Mouse (Mus musculus): ENCODE measurements at regions not wholly inside any gene's neighbourhood (a gene's known extent, or its start where the extent isn't known, plus 50 kb on each side); places are given as distances from the start of the nearest gene placed in this dataset.
A peak's percentile ranks its signal among the peaks of the same experiment; 100 is the strongest.

DNA sequence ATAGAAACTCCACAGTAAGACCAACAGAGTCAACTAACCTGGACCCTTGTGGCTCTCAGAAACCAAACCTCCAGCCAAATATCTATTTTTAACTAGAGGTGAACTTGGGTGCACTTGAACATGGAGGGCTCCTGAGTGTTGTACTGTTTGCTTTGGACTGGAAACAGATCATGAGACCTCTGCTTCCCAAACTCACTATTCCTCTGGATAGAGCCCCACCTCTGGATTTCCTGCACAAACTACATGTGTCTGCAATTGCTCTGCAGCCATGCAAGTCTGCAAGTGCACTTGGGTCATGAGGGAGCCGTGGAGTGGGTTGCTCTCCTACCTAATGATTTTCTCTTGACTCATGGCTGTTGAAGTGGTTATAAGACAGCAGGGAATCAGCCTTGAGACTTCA is 759.9 kb upstream of the Fam160b2 start:
- DNase-seq, result no peak

DNA sequence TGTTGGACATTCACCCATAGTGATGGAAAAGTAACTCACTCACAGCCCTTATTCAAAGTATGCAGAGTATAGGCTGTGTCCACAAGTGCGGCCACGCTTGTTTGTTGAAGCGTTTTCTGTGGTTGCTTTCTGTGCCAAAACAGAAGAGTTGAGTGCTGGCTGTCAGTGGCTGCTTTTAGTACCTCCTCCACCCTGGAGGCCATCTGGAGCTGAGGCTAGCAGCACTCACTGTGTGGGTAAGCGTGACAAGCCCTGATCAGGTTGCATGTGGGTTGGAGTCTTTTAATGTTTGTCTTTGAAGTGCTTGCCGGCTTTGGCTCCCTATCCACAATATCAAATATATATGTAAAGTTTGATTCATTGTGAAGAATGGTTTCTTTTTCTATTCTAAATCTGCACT is 738.6 kb upstream of the Fam160b2 start:
- peak; percentile 64 to 66 for DNase-seq

DNA sequence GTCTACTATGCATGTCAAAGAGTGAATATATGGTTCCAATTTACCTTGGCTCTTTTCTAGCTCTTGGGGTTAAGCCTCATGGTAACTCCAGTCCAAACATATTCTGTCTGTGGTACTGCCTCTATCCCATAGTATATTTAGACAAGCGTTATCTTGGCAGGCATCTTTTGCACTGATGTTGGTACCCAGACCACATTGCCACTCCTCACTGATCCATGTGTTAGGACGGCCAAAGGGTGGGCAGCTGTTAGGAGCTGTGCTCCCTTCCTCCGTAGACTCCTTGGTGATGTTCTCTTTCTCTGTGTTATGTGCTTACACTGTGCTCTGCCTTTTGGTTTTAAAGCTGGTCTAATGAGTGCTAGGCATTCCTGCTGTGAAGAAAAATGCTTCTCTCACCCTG is 737.3 kb upstream of the Fam160b2 start:
- DNase-seq, result no peak

DNA sequence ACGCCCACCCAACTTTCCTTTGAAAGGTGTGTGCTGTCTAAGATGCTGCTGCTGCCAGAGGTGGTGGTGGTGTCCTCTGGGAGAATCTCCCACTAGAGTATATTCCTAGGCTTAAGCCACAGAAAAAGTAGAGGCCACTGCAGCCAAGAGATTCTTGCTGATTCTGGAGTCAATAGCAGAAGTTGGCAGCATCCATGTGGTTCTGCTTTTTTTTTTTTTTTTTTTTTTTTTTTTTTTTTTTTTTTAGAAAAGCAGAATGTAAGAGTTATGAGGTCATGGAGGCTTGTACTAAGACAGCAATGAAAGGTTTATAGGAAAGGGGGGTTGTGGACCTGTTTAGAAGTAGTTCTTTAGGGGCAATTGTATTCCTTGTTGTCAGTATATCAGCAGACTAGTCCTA is 734.4 kb upstream of the Fam160b2 start:
- no peak for DNase-seq

DNA sequence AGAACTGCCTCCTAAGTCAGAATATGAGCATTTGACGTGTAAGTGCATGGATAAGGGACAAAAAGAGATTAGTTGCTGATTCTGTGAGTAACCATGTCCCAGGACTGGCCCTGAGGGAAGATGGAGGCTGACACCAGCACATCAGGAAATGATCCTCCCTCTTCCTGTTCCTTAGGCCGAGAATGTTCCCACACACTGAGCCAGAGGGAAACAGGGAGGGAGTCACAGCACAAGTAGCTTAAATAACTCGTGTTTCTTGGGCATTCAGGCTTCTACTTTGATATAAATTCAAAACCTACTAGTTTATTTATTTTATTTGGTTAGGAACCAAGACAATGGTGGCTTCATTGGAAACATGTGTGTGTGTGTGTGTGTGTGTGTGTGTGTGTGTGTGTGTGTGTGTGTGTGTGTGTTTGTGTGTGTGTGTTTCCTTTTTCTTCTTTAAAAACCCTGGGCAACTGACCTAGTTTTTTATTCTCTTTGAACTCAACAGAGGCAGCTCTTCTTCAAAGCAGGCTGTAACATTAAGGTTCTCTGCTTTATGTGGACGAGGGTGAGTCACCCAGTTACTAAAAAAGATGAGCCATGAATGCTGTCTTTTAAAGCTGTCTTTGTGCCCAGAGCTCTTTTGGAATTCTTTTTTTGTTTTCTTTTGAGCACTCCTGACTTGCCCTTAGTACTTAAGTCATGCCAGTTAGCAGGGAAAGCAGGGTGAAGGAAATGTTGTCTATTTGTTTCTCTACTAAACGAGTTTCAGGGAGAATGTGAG is 730.4 kb upstream of the Fam160b2 start:
- no peak for DNase-seq

DNA sequence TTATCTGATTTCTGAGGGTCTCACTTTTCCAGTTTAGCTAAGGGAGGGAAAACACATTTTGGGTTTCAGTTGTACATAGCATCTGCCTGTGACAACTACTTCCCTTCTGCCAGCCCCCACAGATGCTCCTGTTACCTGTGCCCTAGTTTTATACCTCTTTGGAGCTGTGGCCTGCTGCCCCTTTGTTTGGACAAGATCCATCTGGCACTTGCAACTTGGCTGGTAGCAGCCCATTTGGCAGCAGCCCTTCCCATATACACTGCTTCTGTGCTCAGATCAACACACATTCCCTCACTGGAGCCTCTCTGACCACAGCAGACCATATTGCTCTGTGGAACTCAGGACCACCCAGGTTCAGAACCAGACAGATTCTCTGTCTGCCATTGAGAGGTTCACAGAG is 728.0 kb upstream of the Fam160b2 start:
- no peak for DNase-seq

DNA sequence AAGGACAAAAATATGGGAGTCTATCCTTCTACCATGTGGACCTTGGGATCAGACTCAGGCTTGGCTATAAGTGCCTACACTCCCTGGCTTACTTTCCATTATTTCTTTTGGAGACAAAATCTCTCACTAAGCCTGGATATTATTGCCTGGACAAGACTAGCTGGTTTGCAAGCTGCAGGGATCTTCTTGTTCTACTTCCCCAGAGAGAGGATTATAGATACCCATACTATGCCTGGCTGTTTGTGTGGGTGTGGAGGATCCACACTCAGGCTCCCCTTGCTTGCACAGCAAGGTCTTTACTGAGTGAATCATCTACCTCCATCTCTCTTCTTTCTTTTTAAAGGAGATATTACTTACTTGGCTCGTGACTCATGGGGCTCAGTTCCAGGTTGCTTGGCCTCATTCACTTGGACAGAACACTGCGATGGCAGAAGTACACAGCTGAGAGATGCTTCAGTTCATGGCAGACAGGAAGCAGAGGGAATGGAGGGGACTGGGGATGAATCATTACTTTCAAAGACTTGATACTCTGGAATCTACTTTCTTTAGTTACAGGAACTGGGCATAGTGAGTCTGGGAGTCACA is 727.0 kb upstream of the Fam160b2 start:
- DNase-seq, result no peak

DNA sequence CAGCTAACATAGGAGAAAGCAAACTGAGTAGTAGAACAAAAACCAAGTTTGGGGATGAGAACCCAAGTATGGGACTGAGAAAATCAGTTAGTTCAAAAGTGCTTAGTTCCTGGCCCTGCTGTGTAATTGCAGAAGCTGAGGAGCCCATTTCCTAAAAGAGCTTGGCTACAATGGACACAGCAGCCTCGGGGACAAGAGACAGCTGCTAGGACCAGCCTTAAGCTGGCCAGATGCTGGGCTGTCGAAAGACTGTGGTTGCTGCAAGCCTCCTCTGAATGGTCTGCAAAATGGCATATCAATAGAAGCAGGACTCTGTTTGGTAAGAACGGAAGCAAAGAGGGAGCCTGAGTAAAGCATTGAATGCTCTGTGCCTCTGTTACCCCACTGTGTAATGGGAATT is 715.6 kb upstream of the Fam160b2 start:
- DNase-seq, result no peak

DNA sequence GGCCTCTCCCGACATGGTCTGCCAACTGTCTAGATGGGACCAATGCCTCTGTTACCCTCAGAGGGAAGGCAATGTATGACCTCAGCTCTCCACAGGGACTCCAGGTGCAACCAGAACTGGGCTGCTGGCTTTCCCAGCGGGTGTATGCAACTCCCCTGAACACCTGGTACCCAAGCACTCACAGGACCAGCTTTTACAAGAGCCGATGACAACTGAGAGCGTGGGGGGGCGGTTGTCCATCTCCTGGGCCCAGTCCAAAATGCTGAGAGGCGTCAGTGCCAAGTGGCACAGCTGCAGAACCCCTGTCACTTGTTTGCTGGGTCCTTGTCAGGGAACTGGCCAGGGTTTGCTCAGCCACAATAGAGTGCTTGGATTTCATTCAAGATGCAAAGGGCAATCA is 700.1 kb upstream of the Fam160b2 start:
- DNase-seq, result no peak

DNA sequence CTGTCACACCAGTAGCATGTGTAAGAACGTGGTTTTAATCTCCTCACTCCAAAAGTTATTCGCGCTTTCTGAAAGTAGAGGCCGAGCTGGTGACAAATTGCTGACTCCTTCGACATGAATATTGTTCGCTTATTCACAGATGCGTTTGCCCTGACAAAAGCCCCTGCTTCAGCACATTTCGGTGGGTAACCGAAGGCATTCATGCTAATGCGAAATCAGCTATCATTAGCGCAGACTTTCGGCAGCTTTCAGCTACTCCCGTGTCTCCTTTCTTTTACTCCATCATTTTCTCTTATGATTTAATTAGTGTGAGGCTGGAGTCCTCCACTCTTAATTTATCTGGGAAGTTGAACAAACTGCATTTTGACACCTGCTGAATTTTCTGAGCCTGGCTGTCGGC is 681.9 kb upstream of the Fam160b2 start:
- no peak for DNase-seq

DNA sequence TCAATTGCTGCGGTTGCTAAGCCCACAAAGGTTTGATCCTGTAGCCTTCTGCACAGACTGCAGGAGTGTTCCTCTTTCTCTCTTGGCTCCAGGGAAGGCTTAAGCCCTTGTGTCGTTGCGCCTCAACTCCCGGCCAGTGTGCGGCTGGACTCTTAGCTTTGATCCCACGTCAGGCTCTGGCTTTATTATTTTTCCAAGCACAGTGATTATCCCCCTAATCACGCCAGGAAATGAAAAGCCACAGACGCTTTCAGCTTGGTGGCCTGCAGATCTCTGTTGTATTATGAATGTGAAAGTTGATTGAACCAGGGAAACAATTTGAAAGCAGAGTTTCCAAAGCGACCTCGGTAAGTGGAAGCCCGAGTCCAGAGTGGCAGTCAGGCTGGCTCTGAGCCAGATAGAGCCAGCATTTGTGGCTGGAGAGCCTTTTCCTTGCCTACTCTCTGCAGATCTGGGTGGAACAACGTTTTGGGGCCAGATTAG is 676.7 kb upstream of the Fam160b2 start:
- no peak for DNase-seq

DNA sequence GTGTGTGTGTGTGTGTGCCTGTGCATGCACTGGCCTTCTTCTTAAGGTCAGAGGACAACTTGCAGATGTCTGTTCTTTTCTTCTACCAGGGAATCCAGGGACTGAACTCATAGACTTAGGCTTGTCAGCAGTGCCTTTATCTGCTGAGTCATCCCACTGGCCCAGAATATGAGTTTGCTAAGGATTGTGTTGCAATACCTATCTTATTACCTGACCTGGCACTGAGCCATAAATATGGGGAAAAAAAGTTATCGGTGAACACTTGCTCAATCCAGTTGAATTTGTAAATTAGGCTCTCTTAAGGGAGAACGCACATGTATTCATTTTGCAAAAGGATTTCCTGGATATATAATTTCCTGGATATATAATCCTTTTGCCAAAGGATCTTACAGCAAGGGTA is 672.8 kb upstream of the Fam160b2 start:
- no peak for DNase-seq

DNA sequence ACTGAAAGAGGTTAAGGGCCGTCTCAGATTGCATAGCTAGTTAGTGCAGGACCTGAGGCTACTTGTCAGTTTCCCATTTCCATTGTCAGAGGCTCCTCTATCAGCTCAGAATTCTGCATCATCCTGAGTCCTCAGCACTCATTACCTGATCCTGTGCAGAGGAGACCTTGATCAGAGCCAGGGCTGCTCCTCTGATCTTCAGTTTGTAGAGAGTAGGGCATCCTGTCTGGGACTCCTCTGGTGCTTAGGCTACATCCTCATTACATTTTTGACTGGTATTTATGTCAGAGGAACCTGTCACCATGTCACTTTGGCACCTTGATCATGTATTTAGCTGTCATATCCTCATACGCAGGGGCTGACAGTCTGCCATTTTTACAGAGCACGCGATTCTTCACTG is 658.0 kb upstream of the Fam160b2 start:
- DNase-seq, result no peak

DNA sequence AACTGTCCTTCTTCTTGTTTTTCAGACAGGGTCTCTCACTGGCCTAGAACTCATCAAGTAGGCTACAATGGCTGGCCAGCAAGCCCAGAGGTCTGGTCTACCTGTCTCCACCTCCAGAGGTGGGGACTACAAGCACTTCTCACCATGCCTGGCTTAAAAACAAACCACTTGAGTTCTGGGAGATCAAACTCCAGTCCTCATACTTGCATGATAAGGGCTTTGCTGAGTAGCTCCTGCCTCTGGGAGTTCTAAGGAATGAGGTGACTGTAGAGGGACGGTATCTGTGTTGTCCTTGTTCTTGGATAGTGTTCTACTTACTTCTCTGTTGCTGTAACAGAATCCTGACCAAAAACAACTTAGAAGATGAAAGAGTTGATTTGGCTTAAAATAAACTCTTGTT is 654.6 kb upstream of the Fam160b2 start:
- DNase-seq, result no peak

DNA sequence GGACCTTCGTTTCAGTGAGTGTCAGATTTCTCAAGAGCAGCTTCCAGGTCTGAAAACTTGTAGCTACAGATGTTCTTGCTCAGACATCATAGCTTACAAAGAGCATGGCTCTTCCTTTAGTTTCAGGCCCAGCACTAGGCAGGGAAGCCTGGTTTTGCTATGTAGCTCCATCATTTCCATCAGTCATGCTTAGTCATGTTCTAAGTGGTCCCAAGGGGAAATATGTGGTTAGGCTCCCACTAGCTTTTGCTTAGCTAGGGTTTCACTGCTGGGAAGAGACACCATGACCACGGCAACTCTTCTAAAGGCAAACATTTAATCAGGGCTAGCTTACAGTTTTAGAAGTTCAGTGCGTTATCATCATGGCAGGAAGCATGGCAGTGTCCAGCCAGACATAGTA is 652.5 kb upstream of the Fam160b2 start:
- no peak for DNase-seq

DNA sequence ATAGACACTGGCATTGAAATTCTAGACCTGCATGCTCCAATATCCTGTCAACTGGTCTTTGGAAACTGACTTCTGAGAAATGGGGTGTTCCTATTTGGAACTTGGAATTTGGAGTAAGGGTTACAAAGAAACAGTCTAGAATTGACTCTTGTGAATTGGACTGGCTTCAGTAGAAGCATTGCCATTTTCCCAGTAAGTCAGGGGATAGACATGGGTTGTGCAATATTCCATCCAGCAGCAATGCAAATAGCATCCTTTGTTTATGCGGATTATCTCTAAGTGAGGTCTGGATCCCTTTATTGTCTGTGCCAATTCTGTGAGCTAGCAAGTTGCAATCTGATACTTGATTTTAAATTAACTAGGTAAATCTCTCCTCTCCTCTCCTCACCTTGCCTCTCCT is 651.5 kb upstream of the Fam160b2 start:
- no peak for DNase-seq

DNA sequence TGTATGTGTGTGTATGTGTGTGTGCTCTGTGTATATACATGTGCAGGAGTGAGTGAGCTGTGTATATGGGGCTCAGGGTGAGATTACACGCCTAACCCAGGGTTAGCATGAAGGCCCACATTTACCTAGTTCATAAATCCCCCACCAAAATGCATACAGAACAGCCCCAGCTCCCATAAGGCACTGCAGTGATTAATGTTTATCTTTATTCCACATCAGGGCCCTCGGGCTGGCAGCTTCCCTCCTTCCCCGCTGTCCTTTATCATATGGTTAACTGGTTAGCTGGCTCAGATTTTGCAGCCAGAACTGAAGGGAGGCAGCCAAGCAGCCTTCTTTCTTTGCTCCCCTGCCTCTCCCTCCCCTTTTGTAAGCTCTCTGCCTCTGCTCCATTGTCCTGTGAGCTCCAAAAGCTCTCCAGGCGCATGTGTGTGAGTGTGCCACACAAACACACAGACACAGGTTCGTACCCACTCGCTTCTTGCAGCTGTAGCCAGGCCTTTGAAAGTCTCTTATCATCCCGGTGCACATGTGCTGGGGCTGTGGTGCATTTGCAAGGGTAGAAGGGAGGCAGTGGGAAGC is 649.8 kb upstream of the Fam160b2 start:
- no peak for DNase-seq

DNA sequence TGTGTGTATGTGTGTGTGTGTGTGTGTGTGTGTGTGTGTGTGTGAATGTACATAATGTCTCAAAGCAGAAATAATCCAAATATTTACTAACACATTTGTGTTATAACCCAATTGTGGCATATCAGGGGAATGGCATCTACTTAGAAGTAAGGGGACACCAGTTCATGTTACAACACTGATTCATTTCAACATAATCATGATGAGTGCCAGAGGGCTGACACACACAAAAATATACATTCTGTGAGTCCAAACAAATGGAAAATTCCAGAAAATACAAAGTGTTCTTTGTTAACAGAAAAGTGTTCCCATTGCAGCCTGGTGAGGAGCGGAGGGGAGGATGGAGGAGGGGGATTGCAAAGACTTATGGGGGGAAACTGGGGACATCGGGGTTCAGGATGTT is 648.9 kb upstream of the Fam160b2 start:
- no peak for DNase-seq

DNA sequence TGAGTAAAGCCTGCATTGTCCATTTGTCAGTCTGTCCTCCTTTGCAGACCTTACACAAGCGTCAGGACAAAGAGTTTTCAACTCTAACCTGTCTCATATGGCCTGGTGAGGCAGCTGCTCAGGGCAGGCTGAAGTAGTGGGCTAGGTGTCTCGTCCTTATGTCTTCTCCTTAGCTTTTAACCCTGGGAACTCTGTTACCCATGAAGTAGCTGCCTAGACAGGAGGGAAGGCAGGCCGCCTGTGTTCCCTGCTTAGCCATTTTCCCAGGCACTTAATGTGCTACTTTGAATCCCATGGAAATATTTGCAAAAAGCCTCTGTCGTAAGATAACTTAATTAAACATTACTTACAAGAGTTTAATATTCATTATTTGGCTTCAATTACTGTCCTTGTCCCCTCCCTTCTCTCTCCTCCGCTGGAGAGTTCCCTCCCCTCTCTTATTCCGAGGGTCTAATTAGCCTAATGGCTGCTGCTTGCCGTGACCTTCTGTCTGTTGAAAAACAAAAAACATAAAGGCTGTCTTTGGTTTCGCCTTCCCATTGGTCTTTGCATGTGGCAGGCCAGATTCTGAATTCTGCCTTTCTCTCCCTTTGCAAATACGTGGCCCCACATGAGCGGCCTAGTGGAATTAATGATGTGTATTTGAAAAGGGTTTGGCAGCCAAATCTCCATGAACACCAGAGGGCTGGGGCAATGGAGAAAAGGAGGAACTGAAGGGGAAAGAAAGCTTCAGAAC is 642.2 kb upstream of the Fam160b2 start:
- peak in 1 of 2 experiments; percentile 3 for DNase-seq

DNA sequence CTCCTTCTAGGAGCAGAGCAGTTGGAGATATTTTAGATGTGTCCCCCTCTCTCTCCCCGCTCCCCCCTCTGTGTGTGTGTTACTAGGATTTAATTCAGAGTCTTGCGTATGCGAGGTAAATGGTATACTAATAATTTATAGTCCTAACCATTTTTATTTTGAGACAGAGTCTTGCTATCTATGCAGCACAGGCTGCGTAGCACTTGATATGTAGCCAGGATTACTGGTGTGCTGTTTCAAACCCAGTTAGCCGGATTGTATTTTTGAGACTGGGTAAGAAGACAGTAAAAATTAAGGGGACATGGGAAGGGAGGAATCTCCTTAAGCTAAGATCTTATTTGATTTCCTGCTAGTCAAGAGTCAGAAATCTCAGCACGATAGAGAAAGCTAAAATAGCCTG is 636.6 kb upstream of the Fam160b2 start:
- no peak for DNase-seq

DNA sequence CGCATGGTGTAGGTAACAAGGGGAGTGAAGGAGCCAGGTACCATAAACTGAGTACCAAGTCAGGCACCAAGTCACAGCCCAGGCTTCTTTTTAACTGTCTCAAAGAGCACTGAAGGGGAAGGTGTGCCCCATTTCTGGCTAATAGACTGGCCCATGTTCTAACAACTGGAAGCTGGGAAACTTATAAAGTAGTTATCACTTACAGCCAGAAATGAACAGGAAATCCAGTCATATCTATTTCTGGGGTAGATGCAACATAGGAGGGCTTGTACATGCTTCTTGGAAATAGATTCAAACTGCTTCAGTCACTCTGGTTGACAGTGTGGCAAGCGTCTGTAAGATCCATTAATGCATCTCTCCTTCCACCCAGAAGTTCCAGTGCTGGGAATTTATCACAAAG is 635.3 kb upstream of the Fam160b2 start:
- no peak for DNase-seq

DNA sequence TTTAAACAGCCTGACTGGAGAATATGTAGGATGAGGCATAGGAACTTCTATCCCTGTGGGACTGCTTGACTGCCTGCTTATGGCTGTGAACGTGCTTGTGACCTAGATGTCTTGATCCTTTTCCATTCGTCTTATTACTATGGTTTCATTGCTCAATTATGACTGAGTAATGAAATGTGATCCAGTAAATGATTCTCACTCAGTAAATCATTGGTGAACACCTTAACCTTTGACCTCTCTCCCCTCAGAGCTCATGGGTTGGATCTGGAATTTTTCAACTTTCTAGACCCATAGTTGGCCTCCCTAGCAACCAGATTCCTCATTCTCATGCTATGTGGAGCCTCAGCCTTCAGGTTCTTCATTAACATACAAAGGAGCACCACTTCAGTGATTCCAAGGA is 634.6 kb upstream of the Fam160b2 start:
- DNase-seq, result no peak

DNA sequence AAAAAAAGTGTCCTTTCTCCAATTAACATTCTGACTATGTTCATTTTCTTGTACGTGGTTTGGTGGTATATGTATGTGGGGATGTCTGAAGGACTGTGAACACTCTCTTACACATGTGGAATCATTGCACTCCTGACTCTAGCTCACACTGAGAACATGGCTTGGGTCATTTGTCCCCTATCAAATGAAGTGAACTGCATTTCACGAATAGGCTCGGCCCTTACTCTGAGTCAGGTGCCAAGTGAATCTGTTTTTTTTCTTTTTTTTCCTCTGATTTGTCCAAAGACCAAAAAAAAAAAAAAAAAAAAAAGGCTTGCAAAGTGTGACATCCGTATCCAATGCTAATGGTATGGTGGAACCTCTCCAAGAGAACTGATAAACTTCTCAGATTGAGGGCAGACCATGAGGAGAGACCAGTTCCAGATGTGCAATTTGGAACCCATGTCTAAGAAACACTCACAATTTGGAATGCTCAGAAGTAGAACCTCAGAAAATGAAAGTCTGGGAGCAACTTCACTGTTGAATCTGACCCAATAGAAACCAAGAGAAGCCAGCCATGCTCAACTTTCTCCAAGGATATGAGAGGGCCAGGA is 631.7 kb upstream of the Fam160b2 start:
- DNase-seq, result no peak

Data from layer of hippocampus, postnatal 36 days (tissue).